Mouse (Mus musculus) liver, embryonic 16.5 days (tissue): Measurements from ENCODE around the gene Khnyn. TPM values are rescaled to one million over a fixed set of nuclear protein-coding genes. Genes with fewer than 3 reads are reported as not detected.

ENCODE experiments used
- ATAC-seq: fragments of 200-750 bp; cut with Nextera tagmentation; 2 replicates; pipeline ENCODE4 v1.8.0; 2017; ENCODE audit warnings: low read depth, mild to moderate bottlenecking, moderate number of reproducible peaks, moderate library complexity
- H3K27ac ChIP-seq: fragments of 300-500 bp; sonication (generic); 2 replicates; pipeline ENCODE4 v1.5.1; 2014; ENCODE audit warnings: mild to moderate bottlenecking, low read length
- H3K27me3 ChIP-seq: fragments of 300-500 bp; sonication (generic); 2 replicates; pipeline ENCODE4 v1.6.1; 2014; ENCODE audit warnings: low read depth, low read length, mixed read lengths; ENCODE audit not compliant: control insufficient read depth, insufficient read depth
- H3K36me3 ChIP-seq: fragments of 300-500 bp; sonication (generic); 2 replicates; pipeline ENCODE4 v1.6.1; 2014; ENCODE audit warnings: mild to moderate bottlenecking; ENCODE audit not compliant: control insufficient read depth, insufficient read depth
- H3K4me1 ChIP-seq: fragments of 300-500 bp; sonication (generic); 2 replicates; pipeline ENCODE4 v1.6.1; 2014; ENCODE audit warnings: low read depth, low read length, mixed read lengths; ENCODE audit not compliant: control insufficient read depth
- H3K4me2 ChIP-seq: fragments of 300-500 bp; sonication (generic); 2 replicates; pipeline ENCODE4 v1.6.1; 2014; ENCODE audit warnings: low read depth, low read length, mixed read lengths
- H3K4me3 ChIP-seq: fragments of 300-500 bp; sonication (generic); 2 replicates; pipeline ENCODE4 v1.5.1; 2014; ENCODE audit warnings: low read depth, mild to moderate bottlenecking, low read length
- H3K9ac ChIP-seq: fragments of 300-500 bp; sonication (generic); 2 replicates; pipeline ENCODE4 v1.6.1; 2014; ENCODE audit warnings: low read depth, low read length
- H3K9me3 ChIP-seq: fragments of 300-500 bp; sonication (generic); replicated peaks from 2 replicates; pipeline ENCODE4 v1.6.1; 2016; ENCODE audit warnings: low read length; ENCODE audit not compliant: control insufficient read depth
- WGBS: fragments of 180-500 bp; shearing (Covaris S2); extraction: QIAGEN DNeasy Blood & Tissue Kit; methylation state at CpG from one replicate; pipeline ENCODE4 v1.1.7; 2014; ENCODE audit not compliant: insufficient replicate concordance; 5-methylcytosine and 5-hydroxymethylcytosine counted together
- polyA plus RNA-seq: library from polyadenylated mRNA; unstranded; fragments of >200 nt; fragmentation: Nextera tagmentation; extraction: Ambion mirVana; gene quantifications from 2 replicates; pipeline ENCODE4 v1.2.1, GENCODE M21; 2015

The Khnyn gene
- polyA plus RNA-seq: 10.9 and 12.8 TPM in 2 replicates

GRCm38 (mm10) chr14:55884713-55885113, at the start of gene Khnyn:
TSS of gene Khnyn (plus strand) at chr14:55884947.
- H3K27ac ChIP-seq: peak within 1 kb of the TSS; percentile 91
- WGBS: under 1% methylated on average over 29 of the region's 30 CpGs
- H3K4me1 ChIP-seq: peaks cover 43% of the 10 kb centered on the region
- peaks cover 24% of the 10 kb centered on the region for H3K36me3 ChIP-seq
- H3K27me3 ChIP-seq: no peaks in the 10 kb centered on the region
- H3K4me3 ChIP-seq: peak within 1 kb of the TSS; percentile 79
- peak within 1 kb of the TSS; percentile 93 for H3K9ac ChIP-seq
- peak within 1 kb of the TSS; percentile 77 for H3K4me2 ChIP-seq
- no peaks in the 10 kb centered on the region for H3K9me3 ChIP-seq
- ATAC-seq: peak; percentile 90

DNA sequence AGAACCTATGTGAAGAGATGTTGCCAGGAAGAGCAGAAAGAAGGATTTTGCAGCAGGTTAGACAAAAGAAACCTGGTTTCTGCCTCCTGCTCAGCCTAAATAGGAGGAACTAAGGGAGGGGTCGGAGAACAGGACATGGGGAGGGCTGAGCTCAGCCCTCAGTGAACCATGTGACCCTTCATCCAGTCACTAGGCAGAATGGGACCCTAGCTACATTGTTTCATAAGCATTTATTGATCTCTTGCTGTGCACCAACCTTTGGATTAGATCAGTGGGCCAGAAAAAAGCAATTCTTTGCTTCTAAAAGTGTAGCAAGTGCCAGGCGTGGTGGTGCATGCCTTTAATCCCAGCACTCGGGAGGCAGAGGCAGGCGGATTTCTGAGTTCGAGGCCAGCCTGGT, 46.4 kb upstream of the Khnyn start:
- WGBS: 66% methylated on average over 5 of the region's 5 CpGs
- Histone ChIP-seq H3K27me3 (no peaks in the 10 kb centered on the region), H3K9ac (no peak overlapping the region), H3K4me1 (no peaks in the 10 kb centered on the region), H3K4me3 (no peak overlapping the region), H3K4me2 (no peak overlapping the region), H3K27ac (no peak overlapping the region), H3K36me3 (no peaks in the 10 kb centered on the region), H3K9me3 (no peaks in the 10 kb centered on the region)
- 0 out of 2 replicates have a peak, but pooled peaks have one; percentile 50 for ATAC-seq

DNA sequence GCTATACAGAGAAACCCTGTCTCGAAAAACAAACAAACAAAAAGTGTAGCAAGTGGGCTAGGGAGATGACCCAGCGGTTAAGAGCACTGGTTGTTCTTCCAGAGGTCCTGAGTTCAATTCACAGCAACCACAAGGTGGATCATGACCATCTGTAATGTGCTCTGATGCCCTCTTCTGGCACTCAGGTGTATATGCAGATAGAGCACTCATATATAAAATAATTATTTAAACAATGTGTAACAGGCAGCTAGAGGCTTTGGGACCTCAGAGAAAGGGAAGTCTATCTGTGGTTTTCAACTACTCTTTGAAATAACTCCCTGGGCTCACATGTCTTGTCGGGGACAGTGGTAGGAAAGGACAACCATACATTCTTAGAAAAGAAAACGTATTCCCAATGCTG, 46.0 kb upstream of the Khnyn start:
- Histone ChIP-seq H3K4me3 (no peak overlapping the region), H3K4me1 (no peaks in the 10 kb centered on the region), H3K9ac (no peak overlapping the region), H3K27me3 (no peaks in the 10 kb centered on the region), H3K36me3 (no peaks in the 10 kb centered on the region), H3K4me2 (no peak overlapping the region), H3K27ac (no peak overlapping the region), H3K9me3 (no peaks in the 10 kb centered on the region)
- WGBS: 52% methylated on average over 4 of the region's 4 CpGs
- no peak for ATAC-seq

DNA sequence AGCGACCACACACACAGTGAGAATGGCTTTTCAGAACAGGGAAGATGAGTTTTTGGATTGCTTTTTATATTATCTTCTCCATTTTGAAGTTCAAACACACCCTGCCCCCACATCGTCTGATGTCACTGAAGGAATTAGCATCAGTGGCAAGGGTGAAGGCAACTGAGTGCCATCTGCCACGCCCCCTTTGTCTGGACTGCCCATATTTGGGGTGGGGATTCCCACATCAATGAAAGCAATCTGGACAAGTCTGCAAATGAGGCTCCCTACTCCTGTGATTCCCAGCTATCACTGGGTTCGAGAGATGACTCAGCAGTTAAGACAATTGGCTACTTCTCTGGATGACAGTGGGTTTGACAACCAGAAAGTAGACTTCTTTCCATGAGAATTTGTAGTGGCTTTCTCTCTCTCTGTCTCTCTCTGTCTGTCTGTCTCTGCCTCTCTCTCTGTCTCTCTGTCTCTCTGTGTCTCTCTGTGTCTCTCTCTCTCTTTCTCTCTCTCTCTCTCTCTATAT, 43.8 kb upstream of the Khnyn start:
- ATAC-seq: no peak
- H3K4me1 ChIP-seq: no peaks in the 10 kb centered on the region
- H3K9me3 ChIP-seq: no peaks in the 10 kb centered on the region
- 44% methylated on average over 4 of the region's 4 CpGs for whole genome bisulfite sequencing
- H3K27ac ChIP-seq: no peak overlapping the region
- H3K27me3 ChIP-seq: no peaks in the 10 kb centered on the region
- no peaks in the 10 kb centered on the region for H3K36me3 ChIP-seq
- no peak overlapping the region for H3K4me3 ChIP-seq
- no peak overlapping the region for H3K9ac ChIP-seq
- H3K4me2 ChIP-seq: no peak overlapping the region

DNA sequence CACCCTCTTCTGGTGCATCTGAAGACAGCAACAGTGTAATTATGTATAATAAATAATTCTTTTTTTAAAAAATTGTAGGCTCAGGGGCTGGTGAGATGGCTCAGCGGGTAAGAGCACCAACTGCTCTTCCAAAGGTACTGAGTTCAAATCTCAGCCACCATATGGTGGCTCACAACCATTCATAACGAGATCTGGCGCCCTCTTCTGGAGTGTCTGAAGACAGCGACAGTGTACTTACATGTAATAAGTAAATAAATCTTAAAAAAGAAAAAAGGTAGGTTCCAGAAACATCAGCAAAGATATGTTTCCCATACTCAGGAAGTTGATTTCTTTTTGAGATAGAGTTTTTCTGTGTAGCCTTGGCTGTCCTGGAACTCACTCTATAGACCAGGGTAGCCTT, 42.0 kb upstream of the Khnyn start:
- Histone ChIP-seq H3K4me1 (no peaks in the 10 kb centered on the region), H3K9ac (no peak overlapping the region), H3K4me2 (no peak overlapping the region), H3K27me3 (no peaks in the 10 kb centered on the region), H3K4me3 (no peak overlapping the region), H3K9me3 (no peaks in the 10 kb centered on the region), H3K27ac (no peak overlapping the region), H3K36me3 (no peaks in the 10 kb centered on the region)
- 50% methylated on average over 4 of the region's 4 CpGs for WGBS
- ATAC-seq: no peak

DNA sequence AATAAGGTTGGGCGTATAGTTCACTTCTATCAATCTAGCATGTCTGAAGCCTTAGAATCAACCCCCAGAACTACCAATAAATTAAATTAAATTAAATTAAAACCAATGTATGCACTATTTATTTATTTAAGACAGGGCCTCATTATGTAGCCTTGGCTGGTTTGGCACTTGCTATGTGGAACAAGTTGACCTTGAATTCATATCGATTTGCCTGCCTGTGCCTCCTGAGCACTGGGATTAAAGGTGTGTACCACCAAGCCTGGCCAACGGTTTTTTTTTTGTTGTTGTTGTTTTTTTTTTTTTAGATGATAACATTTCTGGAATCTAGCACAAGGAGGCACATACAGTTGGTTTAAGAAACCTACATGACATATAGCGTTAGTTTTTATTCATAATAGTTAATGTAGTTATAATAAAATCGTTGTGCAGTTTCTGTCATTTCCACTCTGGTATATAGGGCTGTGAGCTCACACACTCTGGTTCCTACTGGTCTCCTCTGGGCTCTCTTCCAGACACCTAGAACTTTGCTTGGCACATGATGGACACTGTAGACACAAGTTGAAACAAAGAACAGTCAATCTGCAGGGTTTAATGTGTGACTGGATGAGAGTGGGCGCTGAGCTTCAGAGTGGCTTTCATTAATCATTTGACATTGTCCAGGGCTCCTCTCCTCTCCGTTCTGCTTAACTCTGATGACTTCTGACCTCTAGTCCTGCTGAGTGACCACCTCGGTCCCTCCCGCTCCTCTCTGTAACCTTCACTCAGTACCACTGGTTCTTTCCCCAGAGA, 39.0 kb upstream of the Khnyn start:
- WGBS: 64% methylated on average over 9 of the region's 9 CpGs

GRCm38 (mm10) chr14:55850885-55851284, 33.9 kb upstream of the Khnyn start:
- Histone ChIP-seq H3K27me3 (peaks cover 4% of the 10 kb centered on the region; the same call in 1 of the 2 replicates), H3K4me3 (no peak overlapping the region), H3K36me3 (no peaks in the 10 kb centered on the region), H3K27ac (no peak overlapping the region), H3K4me1 (peaks cover 15% of the 10 kb centered on the region), H3K9ac (no peak overlapping the region), H3K9me3 (no peaks in the 10 kb centered on the region), H3K4me2 (no peak overlapping the region)
- ATAC-seq: no peak
- WGBS: 44% methylated on average over 6 of the region's 6 CpGs

More for the DNA sequence above, 39.0 kb upstream of the Khnyn start:
- ATAC-seq: peak; percentile 78
- Histone ChIP-seq H3K36me3 (no peaks in the 10 kb centered on the region), H3K27me3 (no peaks in the 10 kb centered on the region), H3K27ac (0 out of 2 replicates have a peak overlapping the region, but pooled peaks have one; percentile 26), H3K4me3 (no peak overlapping the region), H3K4me1 (no peaks in the 10 kb centered on the region), H3K9ac (no peak overlapping the region), H3K9me3 (no peaks in the 10 kb centered on the region), H3K4me2 (no peak overlapping the region)

DNA sequence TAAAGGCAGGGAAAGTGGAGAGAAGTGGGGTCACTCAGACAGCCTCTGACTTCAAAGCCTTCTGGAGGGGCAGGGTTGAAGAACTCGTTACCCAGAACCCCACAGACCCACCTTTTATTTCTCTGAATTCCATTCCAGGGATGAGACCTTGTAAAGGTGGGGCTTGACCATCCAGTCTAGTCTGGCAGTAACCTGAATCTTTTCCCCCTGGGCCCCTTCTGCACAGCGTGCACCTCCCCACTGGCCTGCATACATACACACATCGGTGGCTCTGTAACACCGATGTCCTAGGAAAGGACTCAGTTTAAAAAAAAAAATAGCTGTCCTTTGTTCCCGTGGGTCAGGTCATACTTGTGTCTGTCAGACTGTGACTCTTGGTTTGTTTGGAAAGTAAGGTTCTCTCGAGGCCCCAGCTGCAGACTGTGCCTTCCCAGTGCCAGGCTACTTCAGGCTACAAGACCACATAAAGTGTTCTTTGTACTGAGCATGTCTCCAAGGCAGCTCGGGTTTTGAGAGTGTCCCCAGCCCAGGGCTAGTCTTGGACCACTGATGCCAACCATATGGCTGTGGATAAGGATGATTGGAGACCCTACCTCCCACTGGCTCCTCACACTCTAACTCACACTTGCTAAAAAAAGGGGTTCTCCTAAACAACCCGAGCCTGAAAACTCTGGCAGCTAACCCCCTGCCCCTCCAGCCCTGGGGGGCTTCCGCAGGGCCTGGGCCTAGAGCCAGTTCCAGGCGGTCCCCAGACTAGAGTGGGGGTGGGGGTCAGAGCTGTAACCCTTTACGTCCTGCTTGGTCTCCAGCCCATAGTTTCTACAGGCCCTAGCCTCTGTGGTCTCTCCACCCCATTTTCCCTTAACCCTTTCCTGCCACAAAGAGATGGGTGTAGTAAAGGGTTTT, 31.8 kb upstream of the Khnyn start:
- H3K27ac ChIP-seq: peak overlapping the region; percentile 13
- H3K4me1 ChIP-seq: peaks cover 15% of the 10 kb centered on the region

More for the DNA sequence above, 31.8 kb upstream of the Khnyn start:
- Histone ChIP-seq H3K9ac (no peak overlapping the region), H3K36me3 (no peaks in the 10 kb centered on the region), H3K4me3 (no peak overlapping the region), H3K27me3 (peaks cover 4% of the 10 kb centered on the region; the same call in 1 of the 2 replicates), H3K9me3 (no peaks in the 10 kb centered on the region), H3K4me2 (no peak overlapping the region)
- WGBS: 21% methylated on average over 11 of the region's 11 CpGs
- ATAC-seq: peak; percentile 43; the same call in 1 of the 2 replicates
